9 mouse cellular contexts compared by ENCODE assay signal in the genomic region with DNA sequence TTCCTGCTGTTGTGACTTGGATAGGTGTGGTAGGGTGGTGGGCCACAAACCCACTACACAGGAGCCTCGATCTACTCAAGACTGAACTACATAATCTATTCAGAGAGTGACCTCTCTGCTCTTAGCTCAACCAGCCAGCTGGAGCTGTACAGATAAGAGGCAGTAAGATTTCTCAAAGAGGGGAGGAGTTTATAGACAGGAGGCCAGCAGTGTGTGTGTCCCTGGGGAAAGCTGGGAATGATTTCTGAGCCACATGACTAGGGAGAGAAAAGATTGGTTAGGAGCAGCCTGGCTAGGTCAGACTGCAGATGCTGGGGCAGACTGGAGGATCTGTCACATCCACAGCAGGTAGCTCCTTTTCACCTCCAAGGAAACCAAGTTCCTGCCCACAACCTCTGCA.
DNase-seq lines count a peak whose midpoint lies in the region; ATAC-seq and TF ChIP-seq lines count a peak whose summit lies in the region.
"Had no signal": no experiment of that assay in that cellular context is flagged by ENCODE, and none has a peak within 500 bp of the region (broad histone marks: within the 10 kb centered on the region; RNA-seq: fewer than 3 reads in every experiment).

No protein-coding gene starts in this region.

- TF ChIP-seq EP300 in heart, adult 2 months (IDR thresholded peaks at IDR 0.05; ENCODE audit: insufficient read depth, low read depth, low read length) = peak; percentile 47; the same call in 1 of the 2 replicates

- whole genome bisulfite sequencing in midbrain, embryonic 11.5 days = 45% methylated on average over 1 of the region's 1 CpGs
- 61% methylated on average over 1 of the region's 1 CpGs for WGBS in midbrain, postnatal 0 days
- 10% methylated on average over 1 of the region's 1 CpGs for WGBS in heart, adult 2 months
- WGBS in intestine, postnatal 0 days = 12% methylated on average over 1 of the region's 1 CpGs
- 45% methylated on average over 1 of the region's 1 CpGs for WGBS in hindbrain, embryonic 12.5 days

- no peak for DNase-seq in midbrain, embryonic 11.5 days (ENCODE audit: low spot score, missing footprints)
- no peak for DNase-seq in midbrain, postnatal 0 days (ENCODE audit: low spot score)
- peak; percentile 23 to 45 for DNase-seq in heart, adult 2 months
- peak; percentile 80 for DNase-seq in yolk sac, embryonic 10.5 days (ENCODE audit: low spot score)
- DNase-seq in thymus, postnatal 0 days (ENCODE audit: low spot score) = no peak
- DNase-seq: cerebellum, adult 9-11 months had no signal

- H3K36me3 ChIP-seq in midbrain, embryonic 11.5 days (ENCODE audit: control insufficient read depth, insufficient read depth, low read length) = no peaks in the 10 kb centered on the region
- no peaks in the 10 kb centered on the region for H3K36me3 ChIP-seq in midbrain, postnatal 0 days (ENCODE audit: insufficient read depth, low read length)
- H3K36me3 ChIP-seq in heart, adult 2 months (ENCODE audit: control insufficient read depth, insufficient read depth, low read length) = no peaks in the 10 kb centered on the region; the same call in 1 of the 2 replicates
- no peaks in the 10 kb centered on the region for H3K36me3 ChIP-seq in intestine, postnatal 0 days (ENCODE audit: control insufficient read depth, insufficient read depth)
- H3K36me3 ChIP-seq in hindbrain, embryonic 12.5 days = no peaks in the 10 kb centered on the region

- no peak overlapping the region for H3K9ac ChIP-seq in midbrain, embryonic 11.5 days (ENCODE audit: low read length)
- H3K9ac ChIP-seq in midbrain, postnatal 0 days (replicated peaks; ENCODE audit: low read length, poor library complexity, severe bottlenecking) = no peak overlapping the region
- H3K9ac ChIP-seq in heart, adult 2 months (ENCODE audit: low read depth, low read length) = no peak overlapping the region
- no peak overlapping the region for H3K9ac ChIP-seq in intestine, postnatal 0 days (ENCODE audit: low read depth, low read length)
- no peak overlapping the region for H3K9ac ChIP-seq in hindbrain, embryonic 12.5 days

- H3K9me3 ChIP-seq in midbrain, embryonic 11.5 days (ENCODE audit: control insufficient read depth, low read length) = no peaks in the 10 kb centered on the region
- no peaks in the 10 kb centered on the region for H3K9me3 ChIP-seq in midbrain, postnatal 0 days (ENCODE audit: low read length)
- no peaks in the 10 kb centered on the region for H3K9me3 ChIP-seq in intestine, postnatal 0 days (ENCODE audit: control insufficient read depth)
- no peaks in the 10 kb centered on the region for H3K9me3 ChIP-seq in hindbrain, embryonic 12.5 days (replicated peaks)

- H3K4me1 ChIP-seq in midbrain, embryonic 11.5 days (ENCODE audit: control insufficient read depth, insufficient read depth, low read length) = peaks cover 21% of the 10 kb centered on the region
- peaks cover 8% of the 10 kb centered on the region; the same call in 1 of the 2 replicates for H3K4me1 ChIP-seq in midbrain, postnatal 0 days (ENCODE audit: insufficient read depth, low read length)
- peaks cover 39% of the 10 kb centered on the region for H3K4me1 ChIP-seq in heart, adult 2 months (ENCODE audit: control insufficient read depth, insufficient read depth, low read length)
- H3K4me1 ChIP-seq in intestine, postnatal 0 days (replicated peaks; ENCODE audit: control insufficient read depth, insufficient read depth, low read length) = peaks cover 9% of the 10 kb centered on the region; the same call in 1 of the 2 replicates
- peaks cover 50% of the 10 kb centered on the region for H3K4me1 ChIP-seq in hindbrain, embryonic 12.5 days

- H3K4me2 ChIP-seq in midbrain, embryonic 11.5 days = no peak overlapping the region
- no peak overlapping the region for H3K4me2 ChIP-seq in midbrain, postnatal 0 days (ENCODE audit: low read depth, low read length, poor library complexity, severe bottlenecking)
- no peak overlapping the region for H3K4me2 ChIP-seq in intestine, postnatal 0 days (replicated peaks; ENCODE audit: low read depth)
- H3K4me2 ChIP-seq in hindbrain, embryonic 12.5 days (replicated peaks) = no peak overlapping the region

- TF ChIP-seq POLR2A in heart, adult 2 months (IDR thresholded peaks at IDR 0.05; ENCODE audit: insufficient read depth, low read depth, low read length) = peak; percentile 21; the same call in 1 of the 2 replicates

- ATAC-seq in midbrain, embryonic 11.5 days (ENCODE audit: low FRiP score) = peak; percentile 28; the same call in 1 of the 2 replicates
- no peak for ATAC-seq in midbrain, postnatal 0 days (ENCODE audit: low FRiP score)
- ATAC-seq in intestine, postnatal 0 days = peak; percentile 85
- no peak for ATAC-seq in hindbrain, embryonic 12.5 days (ENCODE audit: low FRiP score)
- ATAC-seq: midbrain, embryonic 16.5 days had no signal

- intact Hi-C loops in heart, adult 2 months (cut with DNase I) = loop anchor here (1.0 to 5.0 kb wide), 4 partner anchors 38 to 194 kb away; no protein-coding TSS in a partner anchor

- H3K27me3 ChIP-seq in midbrain, embryonic 11.5 days (ENCODE audit: control insufficient read depth, insufficient read depth, low read length) = no peaks in the 10 kb centered on the region
- H3K27me3 ChIP-seq in midbrain, postnatal 0 days (ENCODE audit: insufficient read depth, low read length) = no peaks in the 10 kb centered on the region
- H3K27me3 ChIP-seq in heart, adult 2 months (ENCODE audit: control insufficient read depth, insufficient read depth, low read length) = no peaks in the 10 kb centered on the region
- H3K27me3 ChIP-seq in intestine, postnatal 0 days (replicated peaks; ENCODE audit: control insufficient read depth, insufficient read depth, low read length) = no peaks in the 10 kb centered on the region
- no peaks in the 10 kb centered on the region for H3K27me3 ChIP-seq in hindbrain, embryonic 12.5 days

- no peak for TF ChIP-seq CTCF in midbrain, postnatal 0 days (IDR thresholded peaks at IDR 0.05)
- TF ChIP-seq CTCF in heart, adult 2 months (IDR thresholded peaks at IDR 0.05) = no peak
- TF ChIP-seq CTCF in intestine, postnatal 0 days (IDR thresholded peaks at IDR 0.05; ENCODE audit: low read depth) = no peak

- H3K4me3 ChIP-seq in midbrain, embryonic 11.5 days (ENCODE audit: low read depth, low read length) = no peak overlapping the region
- no peak overlapping the region for H3K4me3 ChIP-seq in midbrain, postnatal 0 days (ENCODE audit: low read depth, low read length)
- H3K4me3 ChIP-seq in heart, adult 2 months = no peak overlapping the region
- no peak overlapping the region for H3K4me3 ChIP-seq in intestine, postnatal 0 days (ENCODE audit: low read depth, low read length)
- H3K4me3 ChIP-seq in hindbrain, embryonic 12.5 days = no peak overlapping the region

- H3K27ac ChIP-seq in midbrain, embryonic 11.5 days (ENCODE audit: low read depth, low read length) = no peak overlapping the region
- no peak overlapping the region for H3K27ac ChIP-seq in midbrain, postnatal 0 days (ENCODE audit: low read depth, low read length)
- H3K27ac ChIP-seq in heart, adult 2 months = peak overlapping the region; percentile 73
- H3K27ac ChIP-seq in intestine, postnatal 0 days (ENCODE audit: low read depth, low read length) = no peak overlapping the region
- H3K27ac ChIP-seq in hindbrain, embryonic 12.5 days = no peak overlapping the region

- no peaks in the 10 kb centered on the region for H3K79me2 ChIP-seq in heart, adult 2 months (replicated peaks; ENCODE audit: control insufficient read depth, insufficient read depth, low read length)

Comparison
In these comparisons a context has a peak if more than half of its experiments do, and no peak if none do; other contexts are left out.
1. ATAC-seq: peak in midbrain, embryonic 11.5 days (single experiment) and intestine, postnatal 0 days (single experiment); none in midbrain, postnatal 0 days (single experiment) and hindbrain, embryonic 12.5 days (single experiment).
2. DNase-seq: peak in heart, adult 2 months (2 of 2) and yolk sac, embryonic 10.5 days (single experiment); none in midbrain, embryonic 11.5 days (single experiment), midbrain, postnatal 0 days (single experiment) and thymus, postnatal 0 days (single experiment).